In genomic region chr3:152942985-152943384, GRCm38 (mm10) we compare ENCODE assay signal across 11 mouse cellular contexts. TPM values are rescaled to one million over a fixed set of nuclear protein-coding genes. Genes with fewer than 3 reads are reported as not detected.
DNase-seq lines count a peak whose midpoint lies in the region; ATAC-seq and TF ChIP-seq lines count a peak whose summit lies in the region.
"Had no signal": no experiment of that assay in that cellular context is flagged by ENCODE, and none has a peak within 500 bp of the region (broad histone marks: within the 10 kb centered on the region; RNA-seq: fewer than 3 reads in every experiment).

No protein-coding gene starts in this region.

- no peak overlapping the region for H3K9ac ChIP-seq in kidney, postnatal 0 days (ENCODE audit: low read depth, low read length)
- H3K9ac ChIP-seq in kidney, embryonic 15.5 days: no peak overlapping the region
- no peak overlapping the region for H3K9ac ChIP-seq in liver, embryonic 14.5 days (replicated peaks)
- H3K9ac ChIP-seq in stomach, postnatal 0 days (ENCODE audit: low read length): no peak overlapping the region

- H3K4me3 ChIP-seq in kidney, postnatal 0 days (replicated peaks; ENCODE audit: low read depth, low read length): no peak overlapping the region
- no peak overlapping the region for H3K4me3 ChIP-seq in kidney, embryonic 15.5 days (replicated peaks)
- no peak overlapping the region for H3K4me3 ChIP-seq in liver, embryonic 14.5 days (ENCODE audit: insufficient read depth in 1 of 2, low read depth in 2 of 2, low read length in 2 of 2)
- no peak overlapping the region for H3K4me3 ChIP-seq in stomach, postnatal 0 days (ENCODE audit: low read depth, low read length)

- no peaks in the 10 kb centered on the region for H3K9me3 ChIP-seq in kidney, postnatal 0 days (replicated peaks; ENCODE audit: low read length)
- H3K9me3 ChIP-seq in kidney, embryonic 15.5 days (replicated peaks): no peaks in the 10 kb centered on the region
- no peaks in the 10 kb centered on the region for H3K9me3 ChIP-seq in liver, embryonic 14.5 days (ENCODE audit: control insufficient read depth, low read length)
- H3K9me3 ChIP-seq in stomach, postnatal 0 days (ENCODE audit: control insufficient read depth, low read length): no peaks in the 10 kb centered on the region

- no peaks in the 10 kb centered on the region for H3K27me3 ChIP-seq in kidney, postnatal 0 days (ENCODE audit: insufficient read depth, low read length)
- no peaks in the 10 kb centered on the region for H3K27me3 ChIP-seq in kidney, embryonic 15.5 days
- no peaks in the 10 kb centered on the region for H3K27me3 ChIP-seq in liver, embryonic 14.5 days (ENCODE audit: control insufficient read depth, insufficient read depth, low read length)
- H3K27me3 ChIP-seq in stomach, postnatal 0 days (ENCODE audit: control insufficient read depth, insufficient read depth, low read length): no peaks in the 10 kb centered on the region

- TF ChIP-seq EP300 in liver, embryonic 14.5 days (IDR thresholded peaks at IDR 0.05; ENCODE audit: low read depth): no peak
- no peak for TF ChIP-seq EP300 in stomach, postnatal 0 days (optimal IDR thresholded peaks at IDR 0.05)

- ATAC-seq in kidney, postnatal 0 days (replicated peaks; ENCODE audit: low FRiP score, low read depth): no peak
- ATAC-seq in kidney, embryonic 15.5 days (replicated peaks; ENCODE audit: low FRiP score): no peak
- peak; percentile 94 for ATAC-seq in common myeloid progenitor, adult 5-6 weeks (replicated peaks; ENCODE audit: low read depth, poor library complexity, severe bottlenecking)
- ATAC-seq in liver, embryonic 14.5 days (ENCODE audit: insufficient read depth): 0 out of 2 replicates have a peak, but pooled peaks have one; percentile 50
- peak; percentile 64 for ATAC-seq in stomach, postnatal 0 days (ENCODE audit: low FRiP score, low TSS enrichment)

- H3K27ac ChIP-seq in kidney, postnatal 0 days: no peak overlapping the region
- no peak overlapping the region for H3K27ac ChIP-seq in kidney, embryonic 15.5 days
- no peak overlapping the region for H3K27ac ChIP-seq in liver, embryonic 14.5 days
- no peak overlapping the region for H3K27ac ChIP-seq in stomach, postnatal 0 days (replicated peaks)
- H3K27ac ChIP-seq: macrophage had no signal

- H3K4me1 ChIP-seq in kidney, postnatal 0 days (replicated peaks; ENCODE audit: insufficient read depth, low read length): no peaks in the 10 kb centered on the region
- no peaks in the 10 kb centered on the region for H3K4me1 ChIP-seq in kidney, embryonic 15.5 days
- peaks cover 0 to 3% of the 10 kb centered on the region in 2 experiments; a peak in 1 of 4 replicates for H3K4me1 ChIP-seq in liver, embryonic 14.5 days (replicated peaks; ENCODE audit: control insufficient read depth in 2 of 2, insufficient read depth in 2 of 2, low read length in 1 of 2)
- no peaks in the 10 kb centered on the region for H3K4me1 ChIP-seq in stomach, postnatal 0 days (replicated peaks; ENCODE audit: control insufficient read depth, insufficient read depth)

- WGBS in kidney, postnatal 0 days: 73% methylated on average over 11 of the region's 11 CpGs
- WGBS in kidney, embryonic 15.5 days: 78% methylated on average over 11 of the region's 11 CpGs
- 43% methylated on average over 11 of the region's 11 CpGs for WGBS in liver, embryonic 14.5 days (ENCODE audit: insufficient replicate concordance)
- 42% methylated on average over 11 of the region's 11 CpGs for WGBS in stomach, postnatal 0 days

- TF ChIP-seq CTCF in kidney, postnatal 0 days (IDR thresholded peaks at IDR 0.05; ENCODE audit: low read depth): no peak
- no peak for TF ChIP-seq CTCF in liver, embryonic 14.5 days (IDR thresholded peaks at IDR 0.05; ENCODE audit: low read depth)
- TF ChIP-seq CTCF in stomach, postnatal 0 days (IDR thresholded peaks at IDR 0.05; ENCODE audit: low read depth): no peak

- no peak overlapping the region for H3K4me2 ChIP-seq in kidney, postnatal 0 days (ENCODE audit: low read length)
- H3K4me2 ChIP-seq in kidney, embryonic 15.5 days: no peak overlapping the region
- H3K4me2 ChIP-seq in liver, embryonic 14.5 days (ENCODE audit: low read depth): no peak overlapping the region
- H3K4me2 ChIP-seq in stomach, postnatal 0 days (replicated peaks; ENCODE audit: low read depth): no peak overlapping the region; the same call in 1 of the 2 replicates

- DNase-seq in kidney, postnatal 0 days (ENCODE audit: low spot score): peak; percentile 45
- peak in 1 of 3 experiments; percentile 29 for DNase-seq in liver, embryonic 14.5 days (ENCODE audit: low read depth in 3 of 3, low spot score in 3 of 3)
- peak; percentile 56 for DNase-seq in stomach, postnatal 0 days (ENCODE audit: low spot score)
- no peak for DNase-seq in gastrocnemius, postnatal 10 days
- DNase-seq in kidney, adult 18-20 months: no peak
- no peak for DNase-seq in MN1 (ENCODE audit: low spot score)
- DNase-seq: cerebellum, adult 9-11 months had no signal

- no peaks in the 10 kb centered on the region for H3K36me3 ChIP-seq in kidney, postnatal 0 days (ENCODE audit: insufficient read depth, low read length)
- no peaks in the 10 kb centered on the region for H3K36me3 ChIP-seq in kidney, embryonic 15.5 days
- no peaks in the 10 kb centered on the region for H3K36me3 ChIP-seq in liver, embryonic 14.5 days (replicated peaks; ENCODE audit: control insufficient read depth, insufficient read depth, low read depth)
- no peaks in the 10 kb centered on the region for H3K36me3 ChIP-seq in stomach, postnatal 0 days (ENCODE audit: control insufficient read depth, insufficient read depth, low read length)

RNA-seq across cellular contexts. Expression of gene St6galnac5, which starts 39.1 kb away (rescaled TPM):
- 0.59 and 0.66 TPM in 2 replicates for polyA plus RNA-seq in kidney, postnatal 0 days (2015; fragmentation: Nextera tagmentation; extraction: Ambion mirVana)
- 1.0 and 1.2 TPM in 2 replicates for polyA plus RNA-seq in kidney, embryonic 15.5 days (2015; fragmentation: Nextera tagmentation; extraction: Ambion mirVana)
- total RNA-seq in common myeloid progenitor, adult 5-6 weeks (2017): not detected in 2 replicates
- 0.01 TPM in 2 replicates for polyA plus RNA-seq in liver, embryonic 14.5 days (2012; rRNA removed)
- 0.03 TPM in 1 of 2 replicates, not detected in the other for polyA plus RNA-seq in liver, embryonic 14.5 days (2014; fragmentation: Nextera tagmentation; extraction: Ambion mirVana)
- polyA plus RNA-seq in stomach, postnatal 0 days (2015; fragmentation: Nextera tagmentation; extraction: Ambion mirVana): 0.39 and 0.57 TPM in 2 replicates
- under 1 TPM; 0.18 to 0.33 TPM for total RNA-seq in gastrocnemius, postnatal 10 days (2021)
- total RNA-seq: MEL had no signal
- polyA plus RNA-seq: macrophage had no signal

Comparison
In these comparisons a context has a peak if more than half of its experiments do, and no peak if none do; other contexts are left out.
1. DNase-seq: peak in kidney, postnatal 0 days (single experiment) and stomach, postnatal 0 days (single experiment); none in gastrocnemius, postnatal 10 days (single experiment), kidney, adult 18-20 months (single experiment) and MN1 (single experiment).
2. ATAC-seq: peak in common myeloid progenitor, adult 5-6 weeks (single experiment), liver, embryonic 14.5 days (single experiment) and stomach, postnatal 0 days (single experiment); none in kidney, postnatal 0 days (single experiment) and kidney, embryonic 15.5 days (single experiment).